Mouse (Mus musculus) T-helper 1 cell (primary cell): ENCODE results near the gene Nuf2.
"Not testable (repeated sequence)": the region's sequence is repeated elsewhere in the genome, so short reads cannot be mapped to it uniquely, and the experiment has no call there.

ENCODE experiments used
- in situ Hi-C: fragments of 300-600 bp; cut with MboI, MseI; formaldehyde crosslinking; loops from one replicate; pipeline ENCODE4 v1.15.1; 2025; ENCODE audit warnings: high pct_unique_total_duplicates

Gene Nuf2

GRCm38 (mm10) chr1:169530876-169531701 is at the start of gene Nuf2:
Gene Nuf2 (minus strand): TSS chr1:169531464.
- in situ Hi-C loops = loop anchor here (5.0 to 25.0 kb wide), 2 partner anchors 406 to 606 kb away; no protein-coding TSS in a partner anchor

GRCm38 (mm10) chr1:169579572-169579971 is 48.3 kb upstream of the Nuf2 start:
- in situ Hi-C loops = no loop called here

- in situ Hi-C loops = no loop called here
Measured at GRCm38 (mm10) chr1:169574136-169574535, 42.9 kb upstream of the Nuf2 start.

GRCm38 (mm10) chr1:169555621-169556020 is 24.4 kb upstream of the Nuf2 start:
- in situ Hi-C loops = no loop called here

GRCm38 (mm10) chr1:169555019-169555418 is 23.8 kb upstream of the Nuf2 start:
- in situ Hi-C loops = no loop called here

- in situ Hi-C loops = no loop called here
Measured at GRCm38 (mm10) chr1:169553446-169553845, 22.2 kb upstream of the Nuf2 start.

- in situ Hi-C loops = loop anchor here (25.0 kb wide), 1 partner anchor 597 kb away; no protein-coding TSS in a partner anchor
Measured at GRCm38 (mm10) chr1:169540415-169540814, 9.2 kb upstream of the Nuf2 start.

- in situ Hi-C loops = loop anchor here (5.0 to 25.0 kb wide), 2 partner anchors 405 to 605 kb away; no protein-coding TSS in a partner anchor
Measured at GRCm38 (mm10) chr1:169531702-169532535, 655 bp upstream of the Nuf2 start.

- in situ Hi-C loops = loop anchor here (5.0 to 25.0 kb wide), 2 partner anchors 407 to 607 kb away; no protein-coding TSS in a partner anchor
Measured at GRCm38 (mm10) chr1:169529996-169530518, 1.2 kb downstream of the Nuf2 start.

- in situ Hi-C loops = loop anchor here (25.0 kb wide), 1 partner anchor 611 kb away; no protein-coding TSS in a partner anchor
Measured at GRCm38 (mm10) chr1:169526006-169526680, 5.1 kb downstream of the Nuf2 start.

- in situ Hi-C loops = no loop called here
Measured at GRCm38 (mm10) chr1:169519337-169519736, 11.9 kb downstream of the Nuf2 start.

- in situ Hi-C loops = not testable (repeated sequence)
Measured at GRCm38 (mm10) chr1:169517899-169518517, 13.3 kb downstream of the Nuf2 start.

GRCm38 (mm10) chr1:169517376-169517892 is 13.8 kb downstream of the Nuf2 start:
- in situ Hi-C loops = no loop called here

GRCm38 (mm10) chr1:169506354-169506753 is 24.9 kb downstream of the Nuf2 start:
- in situ Hi-C loops = no loop called here

GRCm38 (mm10) chr1:169502876-169503275 is 28.4 kb downstream of the Nuf2 start:
- in situ Hi-C loops = no loop called here

GRCm38 (mm10) chr1:169495621-169496020 is 35.6 kb downstream of the Nuf2 start:
- in situ Hi-C loops = no loop called here

GRCm38 (mm10) chr1:169491561-169491960 is 39.7 kb downstream of the Nuf2 start:
- in situ Hi-C loops = no loop called here

GRCm38 (mm10) chr1:169485408-169485885 is 45.8 kb downstream of the Nuf2 start:
- in situ Hi-C loops = no loop called here

GRCm38 (mm10) chr1:169484565-169484964 is 46.7 kb downstream of the Nuf2 start:
- in situ Hi-C loops = no loop called here

GRCm38 (mm10) chr1:169482596-169483335 is 48.5 kb downstream of the Nuf2 start:
- in situ Hi-C loops = no loop called here
